Mouse (Mus musculus) myocyte (in vitro differentiated cells): ENCODE results near the gene Paf1. TPM values are rescaled to one million over a fixed set of nuclear protein-coding genes. Genes with fewer than 3 reads are reported as not detected.

Source experiments
- H3K27me3 ChIP-seq: one replicate; pipeline ENCODE4 v1.6.1; 2011; ENCODE audit not compliant: control insufficient read depth, insufficient read depth, insufficient read length
- H3K36me3 ChIP-seq: one replicate; pipeline ENCODE4 v1.6.1; 2011; ENCODE audit not compliant: control insufficient read depth, insufficient read depth
- H3K4me2 ChIP-seq: one replicate; pipeline ENCODE4 v1.6.1; 2011; ENCODE audit warnings: low read depth, control low read depth
- H3K4me3 ChIP-seq: one replicate; pipeline ENCODE4 v1.5.1; 2011; ENCODE audit warnings: mild to moderate bottlenecking, control low read depth, moderate library complexity
- H3K79me2 ChIP-seq: one replicate; pipeline ENCODE4 v1.6.1; 2011; ENCODE audit not compliant: control insufficient read depth, insufficient read depth
- H3ac ChIP-seq: one replicate; pipeline ENCODE4 v1.6.1; 2011; ENCODE audit not compliant: control insufficient read depth, insufficient read length
- CEBPB ChIP-seq: IDR thresholded peaks from 2 replicates; pipeline ENCODE4 v1.6.1; 2011; ENCODE audit warnings: mild to moderate bottlenecking, moderate library complexity; ENCODE audit not compliant: poor library complexity, insufficient read depth, severe bottlenecking
- E2F4 ChIP-seq: IDR thresholded peaks from one replicate; pipeline ENCODE4 v1.6.1; 2011; ENCODE audit warnings: mild to moderate bottlenecking, control low read depth, moderate library complexity; ENCODE audit not compliant: insufficient read depth
- MAX ChIP-seq: IDR thresholded peaks from one replicate; pipeline ENCODE4 v1.6.1; 2011; ENCODE audit warnings: low read depth, mild to moderate bottlenecking, control low read depth
- MYOD1 ChIP-seq, 3 experiments: IDR thresholded peaks; one replicate each; pipeline ENCODE4 v1.6.1; 2011; ENCODE audit warnings: control low read depth in 2 of 3, low read depth in 2 of 3, mild to moderate bottlenecking in 2 of 3, moderate library complexity in 1 of 3; ENCODE audit not compliant: insufficient read length in 2 of 3, control insufficient read depth in 1 of 3
- MYOG ChIP-seq, 3 experiments: IDR thresholded peaks; one replicate each; pipeline ENCODE4 v1.6.1; 2011; ENCODE audit warnings: control low read depth in 2 of 3, low read depth in 2 of 3, mild to moderate bottlenecking in 2 of 3; ENCODE audit not compliant: insufficient read length in 2 of 3, control insufficient read depth in 1 of 3, insufficient read depth in 1 of 3
- POLR2A ChIP-seq: IDR thresholded peaks from one replicate; pipeline ENCODE4 v1.6.1; 2011; ENCODE audit warnings: low read depth, mild to moderate bottlenecking, control low read depth, moderate library complexity; ENCODE audit not compliant: insufficient read length
- POLR2AphosphoS2 ChIP-seq: IDR thresholded peaks from one replicate; pipeline ENCODE4 v1.6.1; 2011; ENCODE audit warnings: low read depth, control low read depth; ENCODE audit not compliant: insufficient read length
- REST ChIP-seq: IDR thresholded peaks from one replicate; pipeline ENCODE4 v1.6.1; 2011; ENCODE audit warnings: mild to moderate bottlenecking, control low read depth, moderate library complexity; ENCODE audit not compliant: insufficient read depth, insufficient read length
- SRF ChIP-seq: IDR thresholded peaks from one replicate; pipeline ENCODE4 v1.6.1; 2011; ENCODE audit warnings: low read depth; ENCODE audit not compliant: control insufficient read depth, insufficient read length
- TCF12 ChIP-seq: IDR thresholded peaks from one replicate; pipeline ENCODE4 v1.6.1; 2011; ENCODE audit warnings: mild to moderate bottlenecking, control low read depth; ENCODE audit not compliant: poor library complexity, insufficient read depth, severe bottlenecking
- TCF3 ChIP-seq: IDR thresholded peaks from one replicate; pipeline ENCODE4 v1.6.1; 2011; ENCODE audit warnings: low read depth, control low read depth; ENCODE audit not compliant: insufficient read length
- USF1 ChIP-seq: IDR thresholded peaks from one replicate; pipeline ENCODE4 v1.6.1; 2011; ENCODE audit warnings: low read depth, mild to moderate bottlenecking, control low read depth, moderate library complexity
- polyA plus RNA-seq: library from polyadenylated mRNA; unstranded; fragments of >200 nt; fragmentation: generic; extraction: Trizol; gene quantifications from one replicate; pipeline ENCODE4 v1.2.1, GENCODE M21; 2012; ENCODE audit warnings: missing spikeins

Gene Paf1
- polyA plus RNA-seq, 1 experiment = 34.3 TPM

- no peak overlapping the region for H3ac ChIP-seq
- H3K4me2 ChIP-seq = no peak overlapping the region
- peaks cover 64% of the 10 kb centered on the region for H3K36me3 ChIP-seq
- peaks cover 6% of the 10 kb centered on the region for H3K79me2 ChIP-seq
- TF ChIP-seq POLR2A (no peak), MYOG (IDR thresholded peaks at IDR 0.05; ENCODE audit: control insufficient read depth in 1 of 3, insufficient read depth in 1 of 3, insufficient read length in 2 of 3, low read depth in 2 of 3) (no peak), TCF12 (no peak), MAX (no peak), E2F4 (no peak), USF1 (no peak), SRF (no peak), MYOD1 (IDR thresholded peaks at IDR 0.05; ENCODE audit: control insufficient read depth in 1 of 3, insufficient read length in 2 of 3, low read depth in 2 of 3) (no peak), REST (no peak), POLR2AphosphoS2 (no peak), TCF3 (no peak), CEBPB (no peak)
- no peak overlapping the region for H3K4me3 ChIP-seq
- H3K27me3 ChIP-seq = no peaks in the 10 kb centered on the region
Observed at GRCm38 (mm10) chr7:28418096-28418670, 25.4 kb downstream of the Paf1 start.

GRCm38 (mm10) chr7:28419416-28419815 lies 26.7 kb downstream of the Paf1 start:
- no peaks in the 10 kb centered on the region for H3K27me3 ChIP-seq
- H3K4me2 ChIP-seq = no peak overlapping the region
- no peak overlapping the region for H3K4me3 ChIP-seq
- TF ChIP-seq USF1 (no peak), TCF12 (no peak), CEBPB (no peak), MYOG (IDR thresholded peaks at IDR 0.05; ENCODE audit: control insufficient read depth in 1 of 3, insufficient read depth in 1 of 3, insufficient read length in 2 of 3, low read depth in 2 of 3) (no peak), POLR2A (no peak), REST (no peak), MYOD1 (IDR thresholded peaks at IDR 0.05; ENCODE audit: control insufficient read depth in 1 of 3, insufficient read length in 2 of 3, low read depth in 2 of 3) (no peak), POLR2AphosphoS2 (no peak), TCF3 (no peak), SRF (no peak), E2F4 (no peak), MAX (no peak)
- peaks cover 6% of the 10 kb centered on the region for H3K79me2 ChIP-seq
- H3K36me3 ChIP-seq = peaks cover 58% of the 10 kb centered on the region
- no peak overlapping the region for H3ac ChIP-seq

GRCm38 (mm10) chr7:28423018-28423417 lies 30.3 kb downstream of the Paf1 start:
- H3K4me2 ChIP-seq = no peak overlapping the region
- H3K4me3 ChIP-seq = no peak overlapping the region
- TF ChIP-seq MYOD1 (IDR thresholded peaks at IDR 0.05; ENCODE audit: control insufficient read depth in 1 of 3, insufficient read length in 2 of 3, low read depth in 2 of 3) (no peak), POLR2AphosphoS2 (no peak), USF1 (no peak), REST (no peak), SRF (no peak), MYOG (IDR thresholded peaks at IDR 0.05; ENCODE audit: control insufficient read depth in 1 of 3, insufficient read depth in 1 of 3, insufficient read length in 2 of 3, low read depth in 2 of 3) (no peak), MAX (no peak), TCF3 (no peak), CEBPB (no peak), POLR2A (no peak), E2F4 (no peak), TCF12 (no peak)
- H3K79me2 ChIP-seq = peaks cover 34% of the 10 kb centered on the region
- peaks cover 31% of the 10 kb centered on the region for H3K36me3 ChIP-seq
- no peak overlapping the region for H3ac ChIP-seq
- no peaks in the 10 kb centered on the region for H3K27me3 ChIP-seq

GRCm38 (mm10) chr7:28427738-28428137 lies 35.0 kb downstream of the Paf1 start:
- Histone ChIP-seq H3K27me3 (no peaks in the 10 kb centered on the region), H3K4me3 (no peak overlapping the region), H3ac (no peak overlapping the region), H3K4me2 (no peak overlapping the region), H3K79me2 (peaks cover 70% of the 10 kb centered on the region), H3K36me3 (peaks cover 4% of the 10 kb centered on the region)
- TF ChIP-seq REST (no peak), E2F4 (no peak), USF1 (no peak), MYOG (IDR thresholded peaks at IDR 0.05; ENCODE audit: control insufficient read depth in 1 of 3, insufficient read depth in 1 of 3, insufficient read length in 2 of 3, low read depth in 2 of 3) (no peak), TCF12 (no peak), CEBPB (no peak), POLR2AphosphoS2 (no peak), MYOD1 (IDR thresholded peaks at IDR 0.05; ENCODE audit: control insufficient read depth in 1 of 3, insufficient read length in 2 of 3, low read depth in 2 of 3) (no peak), SRF (no peak), POLR2A (no peak), MAX (no peak), TCF3 (no peak)
